Mouse (Mus musculus): ENCODE results near the gene Cldn14.
"Not testable (repeated sequence)": the region's sequence is repeated elsewhere in the genome, so short reads cannot be mapped to it uniquely, and the experiment has no call there.

Gene Cldn14

DNA sequence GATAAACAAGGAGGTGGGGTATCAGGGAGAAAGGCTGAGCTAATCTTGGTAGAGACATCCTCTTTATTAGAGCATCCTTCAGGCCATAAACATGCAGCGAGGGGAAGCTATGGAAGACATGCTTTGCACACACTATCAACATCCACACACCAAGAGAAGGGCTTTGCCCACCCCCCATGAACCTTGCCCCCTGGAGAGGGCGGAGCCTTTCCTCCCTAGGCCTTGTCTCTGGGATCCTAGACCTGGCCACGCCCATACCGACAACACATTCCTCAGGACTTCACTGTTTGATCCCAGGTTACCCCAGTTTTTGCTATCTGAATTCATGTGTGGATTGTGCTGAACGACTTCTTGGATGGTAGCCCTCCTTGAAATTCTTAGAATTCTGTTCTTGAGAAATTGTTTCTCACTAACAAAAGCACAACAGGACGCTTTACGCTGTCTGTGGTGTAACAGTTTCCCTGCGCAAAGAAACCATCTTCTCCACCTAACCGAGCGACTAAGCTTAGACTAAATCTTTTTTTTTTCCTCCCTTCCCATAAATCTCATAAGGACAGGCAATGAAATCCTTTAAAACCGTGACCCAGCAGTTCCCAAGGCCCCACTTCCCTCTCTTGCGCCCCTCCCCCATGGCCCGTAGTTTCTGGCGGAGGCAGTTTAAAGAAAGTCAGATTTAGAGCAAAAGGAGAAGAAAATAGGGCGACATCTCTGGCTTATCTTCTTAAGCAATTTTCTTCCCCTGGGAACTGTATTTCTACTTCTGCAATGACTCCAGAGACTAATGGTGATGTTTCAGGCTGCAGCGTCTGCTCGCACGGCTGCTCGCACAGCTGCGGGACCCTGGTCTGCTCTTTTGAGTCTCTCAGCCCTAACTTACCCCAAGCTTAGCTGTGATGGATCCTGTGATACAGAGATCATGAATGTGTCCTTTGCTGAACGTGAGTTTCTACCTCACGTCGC lies 1.7 kb downstream of the Cldn14 start:
- DNase-seq (ENCODE audit: inconsistent ontology term): no peak

- no peak for DNase-seq (ENCODE audit: inconsistent ontology term)
Observed at GRCm38 (mm10) chr16:94003478-94003877, 5.2 kb downstream of the Cldn14 start.

- DNase-seq (ENCODE audit: inconsistent ontology term): no peak
Observed at GRCm38 (mm10) chr16:94001366-94001765, 7.3 kb downstream of the Cldn14 start.

DNA sequence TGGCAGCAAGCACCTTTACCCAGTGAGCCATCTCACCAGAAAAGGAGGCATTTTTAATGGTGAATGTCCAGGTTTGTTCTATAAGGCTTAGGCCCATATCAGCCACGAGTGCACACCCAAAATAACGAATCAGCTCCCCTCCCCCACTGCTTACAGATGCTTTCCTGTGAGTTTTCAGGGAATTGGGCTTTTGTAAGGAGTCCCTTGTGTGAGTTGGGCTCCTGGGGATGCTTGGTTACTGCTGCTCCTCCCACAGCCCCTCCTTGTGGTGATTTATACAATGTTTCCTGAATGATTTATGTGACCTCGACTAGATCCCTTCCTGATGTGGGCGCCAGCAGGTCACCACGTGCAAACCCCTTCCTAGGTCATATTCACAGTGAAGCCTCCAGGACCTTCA lies 9.7 kb downstream of the Cldn14 start:
- no peak for DNase-seq (ENCODE audit: inconsistent ontology term)

DNA sequence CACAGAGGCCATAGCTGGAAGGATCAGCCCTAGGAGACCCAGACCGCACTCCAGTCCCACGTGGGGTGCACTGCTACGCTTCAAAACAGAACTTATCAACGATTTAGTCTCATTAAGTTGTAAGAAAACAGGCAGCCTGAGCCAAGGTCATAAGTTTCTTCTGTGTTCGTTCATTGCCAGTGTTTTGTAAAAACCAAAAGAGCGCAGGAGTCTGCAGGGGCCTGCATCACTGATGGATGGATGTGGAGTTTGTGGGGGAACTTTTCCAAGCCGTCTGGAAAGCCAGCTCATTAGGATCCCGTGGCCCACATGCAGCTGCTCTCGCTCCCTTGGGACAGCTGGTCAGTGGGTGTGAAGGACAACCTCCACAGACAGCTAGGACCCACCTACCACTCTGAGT lies 25.1 kb downstream of the Cldn14 start:
- DNase-seq (ENCODE audit: inconsistent ontology term): no peak

DNA sequence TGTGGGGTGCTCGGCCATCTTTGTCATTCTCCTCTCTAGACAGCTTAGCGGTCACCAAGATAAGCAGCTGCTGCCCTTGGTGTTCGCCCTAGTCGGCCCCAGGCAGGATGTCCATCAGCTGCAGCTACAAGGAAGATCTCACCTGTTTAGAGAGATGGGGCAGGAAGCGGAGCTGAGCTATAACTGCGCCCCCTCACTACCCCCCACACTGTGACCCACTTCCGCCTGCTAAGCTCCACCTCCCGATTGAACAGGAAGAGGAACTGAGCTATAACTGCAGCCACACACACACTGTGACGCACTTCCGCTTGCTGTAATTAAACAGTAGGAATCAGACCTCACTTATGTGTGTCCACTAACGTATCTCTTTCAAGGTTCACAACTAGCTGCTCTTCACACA lies 26.3 kb downstream of the Cldn14 start:
- no peak for DNase-seq (ENCODE audit: inconsistent ontology term)

DNA sequence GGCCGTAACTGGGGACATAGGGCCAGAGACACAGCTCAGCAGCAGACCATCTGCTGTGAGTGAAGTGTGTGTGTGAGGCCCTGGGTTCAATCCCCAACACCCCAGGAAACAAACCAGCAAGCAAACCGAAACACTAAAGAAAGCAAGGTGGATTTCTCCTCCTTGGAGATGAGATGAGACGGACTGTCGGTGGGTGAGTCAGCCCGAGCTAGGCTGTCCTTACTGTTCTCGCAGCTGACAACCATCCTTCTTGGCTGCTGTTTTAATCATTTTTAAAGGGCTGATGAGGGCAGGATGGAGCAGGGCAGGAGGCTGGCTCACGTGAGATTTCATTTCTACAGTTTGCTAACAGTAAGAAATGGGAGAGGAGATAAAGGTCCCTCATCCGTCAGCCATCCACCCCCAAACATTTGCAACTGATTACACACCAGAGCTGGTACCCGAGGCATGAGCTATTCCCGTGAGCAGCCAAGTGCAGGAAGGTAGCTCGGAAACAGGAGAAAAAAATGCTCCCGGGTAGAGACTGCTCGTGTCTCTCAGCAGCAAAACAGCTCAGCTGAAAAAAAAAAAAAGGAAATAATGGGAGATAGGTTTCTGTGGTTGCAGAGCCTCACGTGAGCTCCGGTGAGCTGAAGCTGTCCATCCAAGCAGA lies 27.3 kb downstream of the Cldn14 start:
- no peak for DNase-seq (ENCODE audit: inconsistent ontology term)

- DNase-seq (ENCODE audit: inconsistent ontology term): not testable (repeated sequence)
Observed at GRCm38 (mm10) chr16:93980338-93980737, 28.3 kb downstream of the Cldn14 start.

- no peak for DNase-seq (ENCODE audit: inconsistent ontology term)
Observed at GRCm38 (mm10) chr16:93979316-93979715, 29.3 kb downstream of the Cldn14 start.

DNA sequence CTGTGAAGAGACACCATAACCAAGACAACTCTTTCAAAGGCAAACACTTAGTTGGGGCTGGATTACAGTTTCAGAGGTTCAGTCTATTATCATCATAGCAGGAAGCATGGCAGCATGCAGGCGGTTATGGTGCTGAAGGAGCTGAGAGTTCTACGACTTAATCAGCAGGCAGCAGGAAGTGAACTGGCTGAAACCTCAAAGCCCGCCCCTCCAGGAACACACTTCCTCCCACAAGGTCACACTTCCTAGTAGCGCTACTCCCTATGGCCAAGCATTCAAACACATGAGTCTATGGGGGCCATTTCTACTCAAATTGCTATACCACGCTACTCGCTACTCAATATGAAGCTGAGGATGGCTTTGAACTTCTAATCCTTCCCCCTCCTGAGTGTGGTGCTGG lies 31.1 kb downstream of the Cldn14 start:
- DNase-seq (ENCODE audit: inconsistent ontology term): no peak

- no peak for DNase-seq (ENCODE audit: inconsistent ontology term)
Observed at GRCm38 (mm10) chr16:93976907-93977306, 31.7 kb downstream of the Cldn14 start.

GRCm38 (mm10) chr16:93975430-93975829 lies 33.2 kb downstream of the Cldn14 start:
- DNase-seq (ENCODE audit: inconsistent ontology term): no peak

GRCm38 (mm10) chr16:93974278-93974677 lies 34.4 kb downstream of the Cldn14 start:
- DNase-seq (ENCODE audit: inconsistent ontology term): no peak

GRCm38 (mm10) chr16:93973554-93973953 lies 35.1 kb downstream of the Cldn14 start:
- DNase-seq (ENCODE audit: inconsistent ontology term): peak; percentile 3

DNA sequence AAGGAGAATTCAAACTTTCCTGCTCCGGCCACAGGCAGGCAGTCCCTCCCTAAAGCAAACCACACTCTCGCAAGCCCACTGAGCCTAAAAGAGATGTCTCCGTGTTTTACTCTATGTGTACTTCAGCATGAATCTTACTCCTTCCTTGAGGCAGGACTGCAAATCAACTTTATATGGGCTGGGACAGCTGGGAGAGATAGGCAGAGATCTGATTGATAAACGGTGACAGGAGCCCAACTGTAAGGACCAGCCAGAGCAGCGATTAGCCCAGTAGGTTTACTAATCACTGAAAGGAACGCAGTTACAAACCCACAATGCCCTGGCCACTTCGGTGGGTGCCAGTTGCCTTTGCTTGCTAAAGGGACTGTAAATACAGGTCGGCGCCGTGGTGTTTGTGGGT lies 35.5 kb downstream of the Cldn14 start:
- no peak for DNase-seq (ENCODE audit: inconsistent ontology term)

DNA sequence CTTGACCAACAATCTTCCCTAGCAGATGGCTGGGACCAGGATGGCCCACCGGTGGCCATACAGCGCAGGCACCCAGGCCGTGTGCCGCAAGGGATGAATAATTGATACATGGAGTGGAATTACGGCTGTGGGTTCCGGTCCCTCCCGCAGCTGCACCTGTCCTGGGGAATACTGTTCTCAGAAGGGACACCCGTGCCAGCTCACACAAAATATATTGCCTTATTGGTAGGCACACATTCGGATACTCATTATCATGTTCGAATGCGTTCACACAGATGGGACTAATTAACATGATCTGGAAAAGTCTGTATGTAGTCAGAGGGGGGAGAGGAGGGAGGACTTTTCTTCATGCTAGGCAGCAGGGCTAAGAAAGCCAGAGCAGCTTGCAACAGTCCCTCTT lies 37.6 kb downstream of the Cldn14 start:
- DNase-seq (ENCODE audit: inconsistent ontology term): no peak

DNA sequence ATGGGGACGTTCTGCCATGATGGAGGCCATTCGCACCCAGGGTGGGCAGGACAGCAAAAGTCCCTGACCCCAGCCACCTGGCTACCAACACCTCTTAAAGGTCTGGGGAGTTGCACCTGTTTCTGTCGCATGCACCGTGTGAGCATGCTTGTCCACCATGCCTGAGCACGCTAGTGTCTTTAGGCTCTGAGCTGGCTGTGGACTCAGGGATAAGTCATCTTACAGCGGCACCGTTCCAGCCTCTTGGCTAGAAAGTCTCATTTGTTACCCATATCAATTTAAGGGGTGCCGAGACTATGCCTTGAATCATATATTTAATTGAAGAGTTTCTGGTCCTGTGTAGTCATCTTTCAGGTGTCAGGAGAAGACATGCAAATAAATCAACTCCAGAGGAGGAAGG lies 40.7 kb downstream of the Cldn14 start:
- DNase-seq (ENCODE audit: inconsistent ontology term): no peak

DNA sequence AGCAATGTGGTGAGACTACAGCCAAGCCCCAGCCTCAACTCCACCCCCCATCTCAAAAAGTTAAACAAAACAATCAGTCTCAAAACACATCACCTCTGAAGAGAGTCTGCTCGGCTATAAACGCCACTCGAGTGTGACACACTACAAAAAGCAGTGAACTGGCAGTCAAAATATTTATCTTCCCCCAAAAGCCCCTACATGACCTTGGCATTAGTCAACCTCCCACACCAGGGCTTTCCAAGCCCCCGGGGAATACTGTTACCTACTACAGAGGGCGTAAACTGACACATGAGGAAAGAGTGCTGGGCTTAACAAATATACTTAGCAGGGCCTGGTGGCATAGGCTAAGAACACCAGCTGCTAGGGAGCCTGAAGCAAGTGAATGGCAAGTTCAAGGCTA lies 46.4 kb downstream of the Cldn14 start:
- DNase-seq (ENCODE audit: inconsistent ontology term): no peak

DNA sequence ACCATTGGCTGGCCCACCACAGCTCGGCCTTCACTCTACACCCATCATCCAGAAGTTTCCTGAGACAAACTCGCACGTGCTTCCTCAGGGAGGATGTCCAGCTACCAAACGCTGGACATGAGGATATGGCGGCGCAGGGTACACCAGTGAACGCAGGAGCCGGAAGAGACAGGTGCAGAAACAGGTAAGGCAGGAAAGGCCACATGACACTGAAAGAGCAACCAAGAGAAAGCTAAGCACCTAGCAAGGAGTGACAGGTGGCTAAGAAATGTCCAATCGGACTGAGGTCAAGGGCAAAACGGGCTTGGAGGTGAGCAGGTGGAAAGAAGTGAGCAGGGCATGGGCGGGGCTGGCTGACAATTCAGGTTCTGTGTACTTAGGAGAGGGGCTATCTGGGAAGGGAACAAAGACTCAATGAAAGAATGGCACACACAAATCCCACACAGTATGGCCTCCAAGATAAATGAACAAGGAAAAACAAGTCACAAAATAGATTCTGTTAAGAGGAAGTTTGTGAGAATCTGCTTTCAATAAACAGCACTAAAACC lies 47.5 kb downstream of the Cldn14 start:
- no peak for DNase-seq (ENCODE audit: inconsistent ontology term)

- no peak for DNase-seq (ENCODE audit: inconsistent ontology term)
Observed at GRCm38 (mm10) chr16:93960495-93960894, 48.1 kb downstream of the Cldn14 start.

DNA sequence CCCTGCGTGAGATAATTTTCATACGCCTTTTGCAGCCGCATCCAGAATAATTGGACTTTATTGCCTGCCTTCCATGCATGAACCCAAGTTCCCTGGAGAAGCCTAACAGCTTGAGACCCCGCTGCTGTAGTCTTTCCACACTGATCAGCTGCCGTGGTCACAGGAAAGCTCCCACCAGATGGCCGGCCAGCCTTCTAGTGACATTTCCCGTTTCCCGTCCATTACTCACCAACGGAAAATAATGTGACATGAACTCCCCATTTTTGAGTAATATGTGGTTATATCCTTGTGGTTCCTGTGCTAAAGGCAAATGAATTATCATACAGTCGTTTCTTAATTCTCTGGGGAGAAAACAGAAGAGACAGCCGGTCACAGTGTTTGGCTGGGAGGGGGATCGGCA lies 51.2 kb downstream of the Cldn14 start:
- DNase-seq (ENCODE audit: inconsistent ontology term): no peak

DNA sequence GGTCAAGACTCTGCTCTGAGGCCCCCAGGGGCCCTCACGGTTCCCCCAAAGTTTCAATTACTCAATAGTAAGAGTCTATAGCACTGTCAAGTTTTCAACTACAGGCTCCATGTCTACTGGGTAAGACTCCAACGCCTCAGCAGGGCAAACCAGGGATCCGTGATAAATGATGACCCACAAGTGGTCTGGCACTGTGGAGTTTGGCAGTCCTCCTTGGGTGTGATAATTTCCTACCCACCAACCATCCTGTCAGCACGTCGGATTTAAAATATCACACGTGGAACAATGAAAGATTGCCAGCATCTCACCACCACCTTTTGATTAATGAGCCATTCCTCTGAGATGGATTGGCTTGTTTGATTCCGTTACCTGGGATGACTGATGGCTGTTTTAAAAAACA lies 51.7 kb downstream of the Cldn14 start:
- no peak for DNase-seq (ENCODE audit: inconsistent ontology term)

DNA sequence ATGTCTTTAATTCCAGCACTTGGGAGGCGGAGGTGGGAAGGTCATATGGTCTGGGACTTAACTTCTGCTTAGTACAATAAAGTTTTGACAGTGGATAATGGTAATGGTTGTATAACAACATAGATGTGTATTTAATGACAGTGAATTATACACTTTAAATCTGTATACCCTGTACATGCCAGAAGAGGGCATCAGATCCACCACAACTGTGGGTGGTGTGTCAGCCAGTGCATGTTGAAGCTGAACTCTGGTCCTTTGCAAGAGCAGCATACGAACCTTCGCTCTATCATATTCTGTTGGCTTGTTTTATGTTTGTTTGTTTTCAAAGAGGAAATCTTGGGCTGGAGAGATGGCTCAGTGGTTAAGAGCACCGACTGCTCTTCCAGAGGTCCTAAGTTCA lies 61.2 kb downstream of the Cldn14 start:
- DNase-seq (ENCODE audit: inconsistent ontology term): no peak

Data from Muller cell, postnatal 12 days (primary cell).